In the genomic region with DNA sequence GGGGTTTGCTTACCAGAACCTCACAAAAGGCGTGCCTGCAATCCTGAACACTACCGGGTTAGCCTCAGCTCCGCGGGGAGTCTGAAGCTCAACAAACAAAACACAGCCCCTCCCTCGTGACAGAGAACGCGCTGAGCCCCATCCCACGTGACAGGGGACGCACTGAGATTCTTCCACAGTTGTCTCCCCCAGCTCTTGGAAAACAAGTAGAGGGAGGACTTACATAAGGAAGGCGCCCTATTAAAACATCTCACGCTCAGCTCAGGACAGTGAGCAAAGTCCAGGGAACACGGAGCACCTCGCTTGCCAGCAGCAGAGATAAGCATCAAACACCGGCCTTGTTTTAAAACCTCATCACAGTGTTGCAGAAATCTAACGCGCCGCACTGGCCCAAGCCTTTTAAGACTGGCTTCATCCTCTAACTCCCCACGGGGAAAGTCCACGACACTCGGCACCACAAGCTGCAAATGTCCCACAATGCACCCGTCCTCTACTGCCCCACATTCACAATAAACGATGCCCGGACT, we compare ENCODE assay signal across 8 mouse cellular contexts. TPM values are rescaled to one million over a fixed set of nuclear protein-coding genes. Genes with fewer than 3 reads are reported as not detected.
A peak's percentile ranks its signal among the peaks of the same experiment; 100 is the strongest.
DNase-seq lines count a peak whose midpoint lies in the region; ATAC-seq and TF ChIP-seq lines count a peak whose summit lies in the region.

No protein-coding gene starts in this region.

- H3K36me3 ChIP-seq in heart, postnatal 0 days (replicated peaks; ENCODE audit: control insufficient read depth, insufficient read depth, low read length), result peaks cover 18% of the 10 kb centered on the region
- peaks cover 7% of the 10 kb centered on the region; the same call in 1 of the 2 replicates for H3K36me3 ChIP-seq in limb, embryonic 11.5 days (ENCODE audit: control insufficient read depth, insufficient read depth, low read length)
- H3K36me3 ChIP-seq in small intestine, adult 2 months (ENCODE audit: control insufficient read depth, insufficient read depth, low read length), result peaks cover 46% of the 10 kb centered on the region

- no peaks in the 10 kb centered on the region for H3K9me3 ChIP-seq in heart, postnatal 0 days (replicated peaks; ENCODE audit: control insufficient read depth, low read length)
- H3K9me3 ChIP-seq in limb, embryonic 11.5 days (ENCODE audit: control insufficient read depth, low read length), result no peaks in the 10 kb centered on the region

- peak; percentile 30 for DNase-seq in right cerebral cortex, postnatal 14 days
- DNase-seq in right cerebral cortex, adult 18-20 months, result no peak
- DNase-seq in heart, postnatal 0 days (ENCODE audit: low spot score), result no peak
- DNase-seq in limb, embryonic 11.5 days (ENCODE audit: low spot score), result no peak
- no peak for DNase-seq in layer of hippocampus, adult 8-10 months (ENCODE audit: low spot score in 2 of 2)
- no peak for DNase-seq in urinary bladder, adult 18-20 months (ENCODE audit: low spot score in 2 of 2)

- 29% methylated on average over 23 of the region's 23 CpGs for WGBS in heart, postnatal 0 days
- WGBS in limb, embryonic 11.5 days, result 33% methylated on average over 23 of the region's 23 CpGs
- WGBS in small intestine, adult 2 months, result 27% methylated on average over 23 of the region's 23 CpGs

- H3K27me3 ChIP-seq in heart, postnatal 0 days (ENCODE audit: control insufficient read depth, insufficient read depth, low read length), result no peaks in the 10 kb centered on the region
- H3K27me3 ChIP-seq in limb, embryonic 11.5 days (ENCODE audit: control insufficient read depth, insufficient read depth, low read length), result no peaks in the 10 kb centered on the region
- H3K27me3 ChIP-seq in small intestine, adult 2 months (ENCODE audit: control insufficient read depth, insufficient read depth, low read length), result no peaks in the 10 kb centered on the region

- no peak overlapping the region for H3K27ac ChIP-seq in heart, postnatal 0 days (ENCODE audit: low read depth)
- H3K27ac ChIP-seq in limb, embryonic 11.5 days (replicated peaks; ENCODE audit: low read depth, low read length), result no peak overlapping the region
- peak overlapping the region; percentile 95 for H3K27ac ChIP-seq in small intestine, adult 2 months (ENCODE audit: insufficient read depth, low read depth, low read length)

- peak overlapping the region; percentile 38; the same call in 1 of the 2 replicates for H3K9ac ChIP-seq in heart, postnatal 0 days (replicated peaks; ENCODE audit: low read depth, low read length)
- H3K9ac ChIP-seq in limb, embryonic 11.5 days (ENCODE audit: low read length), result peak overlapping the region; percentile 14; the same call in 1 of the 2 replicates

- no peak for TF ChIP-seq POLR2A in small intestine, adult 2 months (IDR thresholded peaks at IDR 0.05; ENCODE audit: low read depth, low read length)

- TF ChIP-seq CTCF in heart, postnatal 0 days (IDR thresholded peaks at IDR 0.05; ENCODE audit: low read depth), result no peak
- TF ChIP-seq CTCF in small intestine, adult 2 months (IDR thresholded peaks at IDR 0.05; ENCODE audit: extremely low read depth, insufficient read length, insufficient replicate concordance, low read depth, low read length), result no peak

- peak overlapping the region; percentile 17 for H3K4me3 ChIP-seq in heart, postnatal 0 days (ENCODE audit: low read depth, low read length)
- H3K4me3 ChIP-seq in limb, embryonic 11.5 days (ENCODE audit: low read depth, low read length), result no peak overlapping the region
- peak overlapping the region; percentile 51 for H3K4me3 ChIP-seq in small intestine, adult 2 months (ENCODE audit: low read depth, low read length)

- H3K4me2 ChIP-seq in heart, postnatal 0 days (ENCODE audit: low read depth, low read length), result peak overlapping the region; percentile 52
- peak overlapping the region; percentile 7; the same call in 1 of the 2 replicates for H3K4me2 ChIP-seq in limb, embryonic 11.5 days (ENCODE audit: low read depth, severe bottlenecking)

- no peak for TF ChIP-seq EP300 in heart, postnatal 0 days (IDR thresholded peaks at IDR 0.05; ENCODE audit: low read depth)

- H3K4me1 ChIP-seq in heart, postnatal 0 days (ENCODE audit: control insufficient read depth, insufficient read depth), result peaks cover 9% of the 10 kb centered on the region
- no peaks in the 10 kb centered on the region; the same call in 1 of the 2 replicates for H3K4me1 ChIP-seq in limb, embryonic 11.5 days (ENCODE audit: control insufficient read depth, insufficient read depth, low read length)
- peaks cover 20% of the 10 kb centered on the region for H3K4me1 ChIP-seq in small intestine, adult 2 months (ENCODE audit: control insufficient read depth, insufficient read depth, insufficient read length, low read length)

- no peak for ATAC-seq in heart, postnatal 0 days (ENCODE audit: insufficient read depth, low read depth)
- no peak for ATAC-seq in limb, embryonic 11.5 days (ENCODE audit: insufficient number of reproducible peaks, low FRiP score, low TSS enrichment, low read depth)
- no peak for ATAC-seq in erythroid progenitor cell, adult 5-6 weeks (replicated peaks; ENCODE audit: low FRiP score, poor library complexity, severe bottlenecking)

RNA-seq across cellular contexts. Expression of gene Marc1, which starts 16.1 kb away (rescaled TPM):
- not detected in 2 replicates for total RNA-seq in heart, postnatal 0 days (2014; rRNA removed; ENCODE audit: low replicate concordance)
- not detected in 2 replicates for polyA plus RNA-seq in heart, postnatal 0 days (2015; fragmentation: Nextera tagmentation; extraction: Ambion mirVana)
- not detected in 2 replicates for polyA plus RNA-seq in limb, embryonic 11.5 days (2014; fragmentation: Nextera tagmentation; extraction: Ambion mirVana)
- polyA plus RNA-seq in small intestine, adult 2 months (2012; rRNA removed), result 0.68 and 1.2 TPM in 2 replicates
- total RNA-seq in layer of hippocampus, adult 8-10 months (2022), result under 1 TPM in 1 of 4 experiments, not detected in 3; 0.19 TPM
- total RNA-seq in erythroid progenitor cell, adult 5-6 weeks (2015; ENCODE audit: low replicate concordance), result 1.3 TPM in 1 of 2 replicates, not detected in the other
- 0.64 TPM in 1 of 2 replicates, not detected in the other for total RNA-seq in erythroid progenitor cell, adult 5-6 weeks (2017; ENCODE audit: low replicate concordance)

RNA-seq across cellular contexts. Expression of gene Marc2, which starts 19.0 kb away (rescaled TPM):
- total RNA-seq in heart, postnatal 0 days (2014; rRNA removed; ENCODE audit: low replicate concordance), result 82.7 and 90.0 TPM in 2 replicates
- polyA plus RNA-seq in heart, postnatal 0 days (2015; fragmentation: Nextera tagmentation; extraction: Ambion mirVana), result 133 and 135 TPM in 2 replicates
- polyA plus RNA-seq in limb, embryonic 11.5 days (2014; fragmentation: Nextera tagmentation; extraction: Ambion mirVana), result 110 and 112 TPM in 2 replicates
- 332 and 352 TPM in 2 replicates for polyA plus RNA-seq in small intestine, adult 2 months (2012; rRNA removed)
- total RNA-seq in layer of hippocampus, adult 8-10 months (2022), result 100 to 1,000 TPM; 104 to 131 (median 119) TPM
- total RNA-seq in erythroid progenitor cell, adult 5-6 weeks (2015; ENCODE audit: low replicate concordance), result 59.5 and 93.9 TPM in 2 replicates
- total RNA-seq in erythroid progenitor cell, adult 5-6 weeks (2017; ENCODE audit: low replicate concordance), result 10.8 and 24.5 TPM in 2 replicates

RNA-seq across cellular contexts. Expression of gene C130074G19Rik, which starts 55.8 kb away (rescaled TPM):
- 10.3 and 10.7 TPM in 2 replicates for total RNA-seq in heart, postnatal 0 days (2014; rRNA removed; ENCODE audit: low replicate concordance)
- polyA plus RNA-seq in heart, postnatal 0 days (2015; fragmentation: Nextera tagmentation; extraction: Ambion mirVana), result 1.6 and 1.8 TPM in 2 replicates
- polyA plus RNA-seq in limb, embryonic 11.5 days (2014; fragmentation: Nextera tagmentation; extraction: Ambion mirVana), result 0.62 and 0.99 TPM in 2 replicates
- 16.2 and 45.1 TPM in 2 replicates for polyA plus RNA-seq in small intestine, adult 2 months (2012; rRNA removed)
- 1 to 10 TPM; 7.2 to 8.9 (median 8.4) TPM for total RNA-seq in layer of hippocampus, adult 8-10 months (2022)
- total RNA-seq in erythroid progenitor cell, adult 5-6 weeks (2015; ENCODE audit: low replicate concordance), result not detected in 2 replicates
- 0.26 TPM in 1 of 2 replicates, not detected in the other for total RNA-seq in erythroid progenitor cell, adult 5-6 weeks (2017; ENCODE audit: low replicate concordance)
